Mouse (Mus musculus) T-helper 17 cell (primary cell): ENCODE measurements at regions not wholly inside any gene's neighbourhood (a gene's known extent, or its start where the extent isn't known, plus 50 kb on each side); places are given as distances from the start of the nearest gene placed in this dataset.
"Not testable (repeated sequence)": the region's sequence is repeated elsewhere in the genome, so short reads cannot be mapped to it uniquely, and the experiment has no call there.

Experiments used
- in situ Hi-C, 2 experiments: fragments of 300-600 bp; cut with MboI, MseI; formaldehyde crosslinking; loops; 1 replicate in 1 of 2; 2 replicates in 1 of 2; pipeline ENCODE4 v1.15.1; 2025; ENCODE audit warnings: high pct_unique_total_duplicates in 2 of 2

GRCm38 (mm10) chr2:147989616-147990015, 57.2 kb downstream of the Foxa2 start:
- in situ Hi-C loops = no loop called here

- in situ Hi-C loops = no loop called here
Measured at GRCm38 (mm10) chr2:147988586-147988985, 58.2 kb downstream of the Foxa2 start.

DNA sequence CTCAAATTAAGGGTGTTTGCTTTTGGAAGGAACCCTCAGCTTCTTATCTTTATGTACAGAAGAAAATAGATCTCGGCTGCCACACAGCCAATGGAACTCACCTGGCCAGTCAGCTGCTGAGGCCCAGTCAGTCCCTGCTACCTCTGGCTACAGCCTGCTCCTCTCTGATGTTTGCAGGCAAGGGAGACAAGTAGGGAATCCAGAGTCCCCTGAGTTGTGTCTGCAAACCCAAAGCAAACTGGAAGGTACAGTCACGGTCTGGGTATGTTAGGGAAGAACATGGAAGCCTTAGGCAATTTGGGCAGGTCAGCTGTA, 61.6 kb downstream of the Foxa2 start:
- in situ Hi-C loops = no loop called here

- in situ Hi-C loops = no loop called here
Measured at GRCm38 (mm10) chr2:147984547-147985260, 62.1 kb downstream of the Foxa2 start.

- in situ Hi-C loops = no loop called here
Measured at GRCm38 (mm10) chr2:147980929-147981479, 65.8 kb downstream of the Foxa2 start.

GRCm38 (mm10) chr2:147980408-147980807, 66.4 kb downstream of the Foxa2 start:
- in situ Hi-C loops = no loop called here

GRCm38 (mm10) chr2:147979660-147980364, 67.0 kb downstream of the Foxa2 start:
- in situ Hi-C loops = no loop called here

- in situ Hi-C loops = no loop called here
Measured at GRCm38 (mm10) chr2:147979001-147979400, 67.8 kb downstream of the Foxa2 start.

GRCm38 (mm10) chr2:147974776-147975175, 72.0 kb downstream of the Foxa2 start:
- in situ Hi-C loops = no loop called here

GRCm38 (mm10) chr2:147968671-147969070, 78.1 kb downstream of the Foxa2 start:
- in situ Hi-C loops = no loop called here

DNA sequence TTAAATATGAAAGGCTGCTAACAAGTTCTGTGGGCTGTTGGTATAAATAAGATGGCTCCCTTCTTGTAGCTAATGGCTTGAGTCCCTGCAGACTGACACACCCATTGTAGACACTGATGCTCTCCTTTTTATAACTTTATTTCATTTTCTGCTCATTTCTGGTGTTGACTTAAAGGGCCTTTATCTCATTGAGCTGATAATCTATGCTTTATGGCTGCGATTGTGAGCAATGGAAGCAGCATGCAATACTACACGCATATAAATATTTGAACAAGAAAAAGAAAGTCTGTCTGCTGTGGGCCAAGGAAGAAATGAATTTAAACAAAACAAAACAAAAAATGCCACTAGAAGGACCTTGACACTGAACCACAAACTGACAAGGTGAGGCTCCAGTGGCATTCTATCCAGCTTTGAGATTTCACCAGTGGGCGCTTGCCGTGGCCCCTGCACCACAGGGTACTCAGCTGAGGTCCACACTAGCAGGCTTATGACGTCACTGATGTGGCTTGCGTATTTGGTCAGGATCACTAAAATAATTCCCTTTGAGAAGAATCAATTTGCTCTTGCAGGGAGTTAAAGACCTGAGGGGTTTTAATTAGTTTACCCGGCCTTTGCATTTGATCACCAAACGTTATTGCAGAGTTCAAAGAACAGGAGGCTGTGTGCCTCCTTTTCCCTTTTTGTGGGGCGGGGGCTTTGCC, 78.8 kb downstream of the Foxa2 start:
- in situ Hi-C loops = no loop called here

- in situ Hi-C loops = not testable (repeated sequence)
Measured at GRCm38 (mm10) chr2:147963284-147963683, 83.5 kb downstream of the Foxa2 start.

DNA sequence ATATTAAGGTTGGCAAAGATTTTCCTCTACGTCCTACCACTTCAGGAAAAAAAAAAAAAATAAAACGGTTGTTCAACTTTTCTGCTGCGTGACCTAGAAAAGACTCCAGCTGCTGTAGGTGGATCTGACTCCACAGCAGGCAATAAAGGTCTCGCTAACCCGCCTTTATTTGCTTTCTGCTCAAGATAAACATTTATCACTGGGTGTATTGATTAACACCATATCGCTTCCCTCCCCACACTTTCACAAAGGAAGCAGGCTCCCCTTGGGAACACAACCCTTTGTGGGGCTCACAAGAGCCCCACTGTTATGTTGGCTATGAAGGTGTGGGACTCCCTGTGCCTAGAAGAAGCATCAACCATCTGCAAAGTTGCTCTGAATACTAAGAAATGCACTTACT, 85.1 kb downstream of the Foxa2 start:
- in situ Hi-C loops = no loop called here

DNA sequence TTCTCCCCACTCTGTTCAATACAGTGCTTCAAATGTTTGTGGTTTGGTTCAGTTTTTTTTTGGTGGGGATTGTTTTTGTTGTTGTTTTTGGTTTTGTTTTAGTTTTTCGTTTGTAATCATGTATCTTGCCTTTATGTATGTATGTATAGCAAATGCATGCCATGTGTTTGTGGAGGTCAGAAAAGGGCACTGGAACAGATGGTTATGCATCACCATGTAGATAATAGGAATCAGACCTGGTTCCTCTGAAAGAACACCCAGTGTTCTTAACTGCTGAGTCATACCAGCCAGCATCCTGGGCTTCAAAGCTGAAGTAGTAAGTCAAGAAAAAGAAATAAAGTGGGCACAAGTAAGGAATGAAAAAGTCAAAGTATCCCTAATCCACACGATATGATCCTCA, 92.6 kb downstream of the Foxa2 start:
- in situ Hi-C loops = no loop called here

DNA sequence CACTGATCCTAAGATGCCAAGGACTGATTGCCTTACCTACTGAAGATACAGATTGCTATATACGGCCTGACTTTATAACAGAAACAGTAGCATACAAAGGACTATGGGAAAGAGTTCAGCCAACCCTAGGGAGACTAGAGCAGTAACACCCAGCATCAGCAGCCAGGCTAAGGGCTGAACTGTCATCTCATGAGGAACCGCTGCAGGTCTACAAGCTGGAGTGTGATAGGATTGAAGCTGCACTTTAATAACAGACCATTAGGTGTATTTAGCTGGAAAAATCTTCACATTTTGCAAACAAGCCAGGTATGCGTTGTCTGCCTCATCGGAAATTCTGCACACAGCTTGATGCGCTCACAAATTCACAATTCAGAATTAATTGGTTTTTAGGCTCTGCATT, 95.5 kb downstream of the Foxa2 start:
- in situ Hi-C loops = no loop called here

DNA sequence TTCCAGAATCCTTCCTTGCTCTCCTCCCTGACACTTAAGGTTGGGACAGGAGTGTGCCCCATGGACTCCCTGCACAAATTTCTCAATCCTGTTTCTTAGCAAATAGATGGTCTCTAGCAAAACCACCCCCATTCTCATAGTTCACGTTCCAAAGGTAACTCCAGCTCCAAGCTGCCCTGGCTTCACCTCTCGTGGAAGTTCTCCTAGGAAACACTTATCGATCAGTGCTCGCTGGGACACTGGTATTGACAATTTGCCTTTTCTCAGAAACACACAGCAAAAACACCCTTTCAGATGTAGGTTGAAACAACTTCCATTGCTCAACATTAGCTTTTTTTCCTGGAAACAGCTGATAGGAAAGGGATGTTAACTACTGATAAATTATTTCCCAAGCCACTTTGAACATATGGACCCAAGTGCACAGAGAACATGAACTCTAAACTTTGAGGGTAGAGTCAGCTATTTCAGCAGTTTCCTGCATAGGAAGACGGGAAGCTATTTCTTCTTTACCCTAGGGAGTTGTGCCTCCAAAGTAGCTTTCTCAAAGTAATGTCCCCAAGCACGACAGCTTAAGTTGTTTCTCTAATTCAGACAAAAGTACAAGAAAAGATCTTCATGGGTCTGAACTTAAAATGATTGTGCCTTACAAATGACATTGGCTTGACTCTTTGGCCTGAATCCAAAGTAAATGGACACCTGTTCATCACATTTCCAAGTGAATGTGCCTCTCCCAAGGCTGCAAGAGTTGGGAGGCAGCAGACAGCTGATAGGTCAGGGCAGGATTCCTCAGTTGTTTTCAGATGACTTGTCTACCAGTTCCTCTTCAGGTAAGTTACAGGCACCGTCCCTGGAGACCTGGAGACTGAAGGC, 102.4 kb downstream of the Foxa2 start:
- in situ Hi-C loops = no loop called here

DNA sequence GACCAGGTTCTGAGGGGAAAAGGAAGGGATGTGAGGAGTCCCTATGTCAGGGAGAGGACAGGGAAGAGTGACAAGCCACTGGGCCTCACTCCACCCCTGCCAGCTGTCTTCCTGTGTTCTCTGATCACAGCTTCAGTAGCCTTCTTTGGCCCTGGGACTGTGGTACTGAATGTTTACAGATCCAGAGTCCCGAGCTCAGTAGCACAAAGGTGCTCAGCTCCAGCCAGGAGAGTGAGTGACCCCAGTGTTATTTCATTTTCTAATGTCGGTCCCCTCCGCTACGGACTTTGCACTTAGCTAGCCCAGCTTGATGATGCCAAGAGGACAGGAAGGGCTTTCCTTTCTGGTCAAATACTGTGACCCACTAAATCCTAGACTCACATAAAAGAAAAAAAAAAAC, 104.2 kb downstream of the Foxa2 start:
- in situ Hi-C loops = no loop called here

DNA sequence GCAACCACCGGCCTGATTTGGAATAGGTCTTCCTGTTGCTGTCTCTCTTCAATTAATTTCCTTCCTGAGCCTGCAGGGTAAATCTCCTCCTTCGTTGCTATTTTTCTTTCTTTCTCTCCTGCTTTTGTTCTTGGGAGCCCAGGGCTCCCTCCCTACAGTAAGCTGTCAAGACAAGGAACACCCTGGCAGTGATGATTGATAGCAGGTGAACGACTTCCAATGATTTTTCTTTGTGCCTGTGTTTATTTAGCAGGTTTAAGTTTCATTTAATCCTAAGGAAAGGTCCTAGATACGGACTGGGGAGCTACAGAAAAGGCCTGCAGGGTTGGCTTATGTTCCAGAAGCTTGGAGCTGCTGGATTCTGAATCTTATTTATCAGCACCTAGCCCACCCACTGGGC, 105.5 kb downstream of the Foxa2 start:
- in situ Hi-C loops = no loop called here

DNA sequence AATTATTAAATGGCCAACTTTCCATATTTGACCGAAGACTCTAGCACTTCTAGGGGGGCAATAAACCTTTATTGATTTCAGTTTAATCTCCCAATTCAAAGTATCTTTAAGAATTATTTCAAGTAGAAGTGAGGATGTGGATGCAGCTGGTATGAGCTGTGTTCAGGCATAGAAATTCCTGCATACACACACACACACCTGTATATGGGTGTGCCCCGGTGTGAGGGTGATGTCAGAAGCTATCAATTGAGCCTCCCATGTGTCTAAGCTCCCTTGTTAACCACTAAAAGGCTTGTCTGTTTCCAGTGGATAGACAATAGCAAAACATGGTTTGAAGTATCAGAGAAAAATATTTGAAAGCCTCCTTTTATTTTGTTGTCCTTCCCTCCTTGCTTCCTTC, 114.3 kb downstream of the Foxa2 start:
- in situ Hi-C loops = no loop called here

DNA sequence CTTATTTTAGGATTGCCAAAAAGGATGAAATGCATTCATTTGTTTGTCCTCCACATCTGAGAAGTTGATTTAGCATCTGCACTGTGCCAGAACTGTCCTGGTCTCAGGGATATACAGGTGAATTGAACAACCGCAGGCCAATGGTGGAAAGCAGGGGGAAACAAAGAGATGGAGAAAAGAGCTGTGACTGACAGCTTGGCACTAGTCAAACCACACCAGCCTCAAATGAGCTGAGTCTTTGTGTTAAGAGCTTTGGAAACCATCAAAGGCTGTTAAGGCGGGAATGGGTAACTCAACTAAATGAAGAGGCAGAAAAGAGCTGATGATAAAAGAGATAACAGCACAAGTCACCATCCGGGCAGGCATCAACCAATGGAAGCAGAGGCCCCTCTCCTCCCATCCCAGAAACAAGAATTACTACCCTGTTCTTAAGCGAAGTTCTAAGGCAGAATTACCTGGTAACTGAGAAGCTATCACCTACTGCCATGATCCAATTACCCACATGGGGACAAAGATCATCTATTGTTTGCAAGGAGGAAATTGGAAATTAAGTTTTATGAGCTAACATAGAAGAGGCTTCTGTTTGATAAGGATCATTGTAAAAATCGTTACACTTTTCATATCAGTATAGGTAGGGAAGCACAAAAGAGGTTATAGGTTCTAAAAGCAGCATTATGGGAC, 117.6 kb downstream of the Foxa2 start:
- in situ Hi-C loops = no loop called here
